ENCODE assay signal across 11 mouse cellular contexts in genomic region chr7:64239806-64240315, GRCm38 (mm10). TPM values are rescaled to one million over a fixed set of nuclear protein-coding genes. Genes with fewer than 3 reads are reported as not detected.
DNase-seq lines count a peak whose midpoint lies in the region; ATAC-seq lines count a peak whose summit lies in the region.
"Had no signal": no experiment of that assay in that cellular context is flagged by ENCODE, and none has a peak within 500 bp of the region (broad histone marks: within the 10 kb centered on the region; RNA-seq: fewer than 3 reads in every experiment).

No protein-coding gene starts in this region.

- H3K27ac ChIP-seq in forebrain, embryonic 14.5 days (ENCODE audit: low read depth, low read length) = no peak overlapping the region
- no peak overlapping the region for H3K27ac ChIP-seq in forebrain, embryonic 11.5 days (ENCODE audit: low read depth, low read length)
- H3K27ac ChIP-seq: limb, embryonic 12.5 days had no signal

- no peaks in the 10 kb centered on the region for H3K27me3 ChIP-seq in forebrain, embryonic 14.5 days (replicated peaks; ENCODE audit: control insufficient read depth, insufficient read depth, low read length)
- H3K27me3 ChIP-seq in forebrain, embryonic 11.5 days (ENCODE audit: control insufficient read depth, insufficient read depth, low read length) = no peaks in the 10 kb centered on the region

- no peak for ATAC-seq in forebrain, embryonic 14.5 days
- ATAC-seq in forebrain, embryonic 11.5 days (replicated peaks; ENCODE audit: low FRiP score) = no peak
- ATAC-seq in inflammation-experienced regulatory T-cells, adult 6 months = no peak
- ATAC-seq: intestine, postnatal 0 days had no signal

- peak; percentile 25 for DNase-seq in forebrain, embryonic 14.5 days (ENCODE audit: low spot score)
- DNase-seq in forebrain, embryonic 11.5 days (ENCODE audit: low spot score) = no peak
- DNase-seq in kidney, postnatal 10 days = peak; percentile 51
- no peak for DNase-seq in kidney, adult 11 months
- peak; percentile 77 for DNase-seq in 3T3-L1 (ENCODE audit: low read depth, low spot score)
- peak; percentile 51 to 69 for DNase-seq in cerebellum, postnatal 14 days
- DNase-seq in spleen, adult 18-20 months = no peak
- DNase-seq: thymus, adult 18-20 months had no signal

- H3K9ac ChIP-seq in forebrain, embryonic 14.5 days (ENCODE audit: low read length) = no peak overlapping the region
- H3K9ac ChIP-seq in forebrain, embryonic 11.5 days (ENCODE audit: low read length) = no peak overlapping the region
- H3K9ac ChIP-seq: limb, embryonic 12.5 days had no signal

- no peak overlapping the region for H3K4me2 ChIP-seq in forebrain, embryonic 14.5 days (ENCODE audit: low read length)
- H3K4me2 ChIP-seq in forebrain, embryonic 11.5 days (ENCODE audit: low read depth, low read length, severe bottlenecking) = no peak overlapping the region
- H3K4me2 ChIP-seq: limb, embryonic 12.5 days had no signal

- WGBS in forebrain, embryonic 14.5 days = 64% methylated on average over 4 of the region's 4 CpGs
- WGBS in forebrain, embryonic 11.5 days = 81% methylated on average over 4 of the region's 4 CpGs

- no peak overlapping the region for H3K4me3 ChIP-seq in forebrain, embryonic 14.5 days (ENCODE audit: low read depth, low read length)
- H3K4me3 ChIP-seq in forebrain, embryonic 11.5 days (ENCODE audit: low read depth, low read length) = no peak overlapping the region
- H3K4me3 ChIP-seq: limb, embryonic 12.5 days had no signal

- H3K4me1 ChIP-seq in forebrain, embryonic 14.5 days (ENCODE audit: control insufficient read depth, insufficient read depth, low read length) = no peaks in the 10 kb centered on the region
- no peaks in the 10 kb centered on the region for H3K4me1 ChIP-seq in forebrain, embryonic 11.5 days (replicated peaks; ENCODE audit: control insufficient read depth, insufficient read depth, low read length)

- no peaks in the 10 kb centered on the region for H3K36me3 ChIP-seq in forebrain, embryonic 14.5 days (ENCODE audit: control insufficient read depth, insufficient read depth, low read length)
- no peaks in the 10 kb centered on the region for H3K36me3 ChIP-seq in forebrain, embryonic 11.5 days (ENCODE audit: control insufficient read depth, insufficient read depth, low read length)
- H3K36me3 ChIP-seq: limb, embryonic 12.5 days had no signal

- no peaks in the 10 kb centered on the region for H3K9me3 ChIP-seq in forebrain, embryonic 14.5 days (replicated peaks; ENCODE audit: control insufficient read depth, low read length)
- H3K9me3 ChIP-seq in forebrain, embryonic 11.5 days (ENCODE audit: control insufficient read depth, low read length) = no peaks in the 10 kb centered on the region
- H3K9me3 ChIP-seq: limb, embryonic 12.5 days had no signal

RNA-seq across cellular contexts. Expression of gene Mtmr10, which starts 47.6 kb away (rescaled TPM):
- polyA plus RNA-seq in forebrain, embryonic 14.5 days (2014; fragmentation: Nextera tagmentation; extraction: Ambion mirVana) = 8.5 and 8.6 TPM in 2 replicates
- polyA plus RNA-seq in forebrain, embryonic 11.5 days (2014; fragmentation: Nextera tagmentation; extraction: Ambion mirVana) = 10.8 and 13.8 TPM in 2 replicates
- polyA plus RNA-seq in inflammation-experienced regulatory T-cells, adult 6 months (2017; shearing (Covaris generic)) = 1 to 10 TPM; 4.5 to 5.8 (median 5.6) TPM

Comparison
In these comparisons a context has a peak if more than half of its experiments do, and no peak if none do; other contexts are left out.
1. DNase-seq: peak in forebrain, embryonic 14.5 days (single experiment), kidney, postnatal 10 days (single experiment), 3T3-L1 (single experiment) and cerebellum, postnatal 14 days (2 of 2); none in forebrain, embryonic 11.5 days (single experiment), kidney, adult 11 months (single experiment) and spleen, adult 18-20 months (0 of 2).